Mouse (Mus musculus) bone marrow, adult 2 months (tissue): Measurements from ENCODE around the gene Timm8a1. TPM values are rescaled to one million over a fixed set of nuclear protein-coding genes. Genes with fewer than 3 reads are reported as not detected.

Source experiments
- H3K27ac ChIP-seq: fragments of 200-500 bp; 2 replicates; pipeline ENCODE4 v1.5.1; 2012; ENCODE audit warnings: low read depth, mild to moderate bottlenecking, control low read depth, inconsistent platforms, low read length; ENCODE audit not compliant: control insufficient read depth, poor library complexity, insufficient read depth
- H3K4me1 ChIP-seq: fragments of 200-500 bp; 2 replicates; pipeline ENCODE4 v1.6.1; 2011; ENCODE audit warnings: low read length; ENCODE audit not compliant: control insufficient read depth, insufficient read depth
- H3K4me3 ChIP-seq: fragments of 200-500 bp; replicated peaks from 2 replicates; pipeline ENCODE3; 2011; ENCODE audit warnings: mild to moderate bottlenecking, low read depth, low read length, control low read depth; ENCODE audit not compliant: control insufficient read depth
- CTCF ChIP-seq: fragments of 200-500 bp; IDR thresholded peaks from 2 replicates; pipeline ENCODE4 v1.5.1; 2011; ENCODE audit warnings: low read length, control low read depth; ENCODE audit not compliant: control insufficient read depth, insufficient read depth
- POLR2A ChIP-seq: fragments of 200-500 bp; IDR thresholded peaks from 2 replicates; pipeline ENCODE4 v1.6.1; 2011; ENCODE audit warnings: low read depth, mild to moderate bottlenecking, control low read depth, low read length, borderline replicate concordance; ENCODE audit not compliant: control insufficient read depth
- WGBS: fragments of 180-500 bp; shearing (Covaris S2); methylation state at CpG from one replicate; pipeline ENCODE4 v1.1.7; 2018; 5-methylcytosine and 5-hydroxymethylcytosine counted together
- polyA plus RNA-seq: library from polyadenylated mRNA; stranded (reverse); fragments of >200 nt; gene quantifications from 2 replicates; pipeline ENCODE4 v1.2.4, GENCODE M21; 2011; ENCODE audit warnings: low replicate concordance; ENCODE audit not compliant: missing spikeins, insufficient read depth, insufficient read length

Timm8a1 gene
- polyA plus RNA-seq, 1 experiment, result 28.4 TPM

- Histone ChIP-seq H3K4me3 (peak overlapping the region; percentile 47), H3K4me1 (no peaks in the 10 kb centered on the region; the same call in 1 of the 2 replicates), H3K27ac (peak overlapping the region; percentile 39; the same call in 1 of the 2 replicates)
- WGBS, result 54% methylated on average over 14 of the region's 14 CpGs
- TF ChIP-seq CTCF, result no peak
- TF ChIP-seq POLR2A, result no peak
Observed at GRCm38 (mm10) chrX:134580528-134581305, 39.1 kb upstream of the Timm8a1 start.

- no peak overlapping the region for H3K4me3 ChIP-seq
Observed at GRCm38 (mm10) chrX:134577896-134578295, 36.2 kb upstream of the Timm8a1 start.

DNA sequence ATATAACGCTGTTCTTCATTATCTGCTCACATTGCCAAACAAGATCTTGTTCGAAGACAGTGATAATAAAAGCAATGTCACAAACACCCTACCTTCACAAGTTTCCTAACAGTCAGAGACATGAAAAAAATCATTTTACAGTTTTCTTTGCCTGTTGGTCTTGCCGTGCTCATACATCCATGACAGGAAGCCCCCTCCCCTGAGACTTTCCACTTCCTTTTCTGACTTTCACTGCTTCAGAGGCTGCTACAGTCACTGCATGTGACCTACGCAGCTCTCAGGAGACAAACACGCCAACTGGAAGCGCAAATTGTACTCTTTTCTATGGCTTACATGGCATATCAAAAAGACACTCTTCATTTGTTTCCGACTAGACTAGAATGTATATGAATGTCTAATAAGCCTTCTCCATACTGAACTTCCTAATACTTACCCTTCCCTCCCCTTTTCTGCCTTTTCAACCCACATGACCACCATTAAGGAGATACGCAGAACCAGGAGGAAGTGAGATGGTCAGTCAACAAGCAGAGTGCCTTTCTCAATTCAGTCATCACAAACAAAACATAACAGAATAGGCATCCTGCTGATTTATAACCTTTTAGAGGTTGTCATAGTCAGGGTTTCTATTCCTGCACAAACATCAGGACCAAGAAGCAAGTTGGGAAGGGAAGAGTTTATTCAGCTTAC, 25.0 kb upstream of the Timm8a1 start:
- no peak overlapping the region for H3K4me3 ChIP-seq
- H3K27ac ChIP-seq, result no peak overlapping the region
- TF ChIP-seq CTCF (no peak), POLR2A (no peak)
- WGBS, result 47% methylated on average over 8 of the region's 8 CpGs
- no peaks in the 10 kb centered on the region; the same call in 1 of the 2 replicates for H3K4me1 ChIP-seq

More at GRCm38 (mm10) chrX:134577896-134578295, 36.2 kb upstream of the Timm8a1 start:
- TF ChIP-seq POLR2A (no peak), CTCF (no peak)
- Histone ChIP-seq H3K27ac (no peak overlapping the region), H3K4me1 (no peaks in the 10 kb centered on the region; the same call in 1 of the 2 replicates)
- 39% methylated on average over 4 of the region's 4 CpGs for WGBS

GRCm38 (mm10) chrX:134564326-134564725, 22.7 kb upstream of the Timm8a1 start:
- Histone ChIP-seq H3K4me3 (no peak overlapping the region), H3K27ac (no peak overlapping the region), H3K4me1 (no peaks in the 10 kb centered on the region; the same call in 1 of the 2 replicates)
- WGBS, result 22% methylated on average over 4 of the region's 4 CpGs
- TF ChIP-seq CTCF, result no peak
- TF ChIP-seq POLR2A, result no peak

DNA sequence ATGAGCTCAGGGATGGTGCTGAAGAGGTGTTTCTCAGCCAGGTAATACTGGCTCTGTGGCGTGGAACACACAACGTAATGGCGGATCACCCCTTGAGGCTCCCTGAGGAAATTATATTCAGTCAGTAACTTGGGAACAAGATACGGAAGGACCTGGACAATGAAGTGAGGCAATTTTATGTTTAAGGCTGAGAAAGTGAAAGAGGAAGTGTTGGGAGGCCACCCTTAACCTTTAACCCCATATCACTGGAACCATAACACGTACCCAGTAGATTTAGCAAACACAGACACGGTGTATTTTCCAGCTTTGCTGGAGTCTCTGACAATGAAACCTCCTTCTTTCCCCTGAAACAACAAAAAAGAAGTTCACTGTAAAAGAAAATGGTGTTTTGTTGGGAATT, 12.8 kb upstream of the Timm8a1 start:
- Histone ChIP-seq H3K4me1 (0 out of 2 replicates have a peak, but pooled peaks cover 1% of the 10 kb centered on the region), H3K4me3 (no peak overlapping the region), H3K27ac (no peak overlapping the region)
- TF ChIP-seq POLR2A, result no peak
- no peak for TF ChIP-seq CTCF
- 56% methylated on average over 6 of the region's 6 CpGs for WGBS

- Histone ChIP-seq H3K4me3 (no peak overlapping the region), H3K4me1 (0 out of 2 replicates have a peak, but pooled peaks cover 1% of the 10 kb centered on the region), H3K27ac (no peak overlapping the region)
- WGBS, result 82% methylated on average over 4 of the region's 4 CpGs
- no peak for TF ChIP-seq POLR2A
- TF ChIP-seq CTCF, result no peak
Observed at GRCm38 (mm10) chrX:134553326-134553725, 11.7 kb upstream of the Timm8a1 start.

GRCm38 (mm10) chrX:134550903-134551302, 9.2 kb upstream of the Timm8a1 start:
- 33% methylated on average over 5 of the region's 5 CpGs for WGBS
- Histone ChIP-seq H3K4me3 (no peak overlapping the region), H3K27ac (no peak overlapping the region), H3K4me1 (0 out of 2 replicates have a peak, but pooled peaks cover 1% of the 10 kb centered on the region)
- TF ChIP-seq CTCF, result no peak
- no peak for TF ChIP-seq POLR2A

GRCm38 (mm10) chrX:134547330-134547729, 5.7 kb upstream of the Timm8a1 start:
- H3K27ac ChIP-seq, result no peak overlapping the region
- WGBS, result 88% methylated on average over 4 of the region's 4 CpGs

More at GRCm38 (mm10) chrX:134547330-134547729, 5.7 kb upstream of the Timm8a1 start:
- TF ChIP-seq CTCF, result no peak
- no peak for TF ChIP-seq POLR2A
- Histone ChIP-seq H3K4me3 (no peak overlapping the region), H3K4me1 (no peaks in the 10 kb centered on the region)
